Mouse (Mus musculus) CD8-positive naive resting alpha-beta T cell, adult 2 months (primary cell): ENCODE data around the gene Gm20812.
"Not testable (repeated sequence)": the region's sequence is repeated elsewhere in the genome, so short reads cannot be mapped to it uniquely, and the experiment has no call there.

Experiments used
- DNase-seq, 2 experiments: peaks; one replicate each; pipeline ENCODE4 v3.0.0; 2022; ENCODE audit warnings: low read depth in 2 of 2, low spot score in 2 of 2

Gene Gm20812

DNA sequence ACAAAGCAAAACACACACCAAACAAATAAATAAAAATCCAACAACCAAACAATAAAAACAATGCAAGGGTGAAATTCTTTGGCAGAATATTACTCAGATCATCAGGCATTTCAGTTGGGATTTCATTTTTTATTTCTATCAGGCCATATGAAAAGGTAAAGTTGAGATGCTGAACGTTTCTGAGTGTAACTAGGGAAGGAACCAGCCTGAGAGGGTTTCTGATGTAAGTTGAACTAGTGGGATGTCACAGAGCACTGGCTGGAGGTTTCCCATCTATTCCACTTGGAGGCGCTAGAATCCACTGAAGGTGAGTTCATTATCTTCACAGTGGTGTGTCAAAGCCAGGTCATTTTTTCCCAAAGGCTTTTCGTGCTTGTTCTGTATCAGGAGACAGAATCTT lies at the start of gene Gm20812:
Gene Gm20812, plus strand, starts transcription at position 301 of the 400 bp plus-strand sequence.
- not testable (repeated sequence) for DNase-seq
